Mouse (Mus musculus): ENCODE results near the gene 4930503E14Rik. TPM values are rescaled to one million over a fixed set of nuclear protein-coding genes. Genes with fewer than 3 reads are reported as not detected.
"Not testable (repeated sequence)": the region's sequence is repeated elsewhere in the genome, so short reads cannot be mapped to it uniquely, and the experiment has no call there.

The 4930503E14Rik gene
- polyA plus RNA-seq (2016; fragmentation: Nextera tagmentation; extraction: Ambion mirVana), result not detected in 2 replicates

- not testable (repeated sequence) for H3K36me3 ChIP-seq; H3K27ac ChIP-seq (replicated peaks); H3K4me1 ChIP-seq; DNase-seq (ENCODE audit: low spot score); H3K9me3 ChIP-seq (replicated peaks); H3K4me3 ChIP-seq; H3K27me3 ChIP-seq (ENCODE audit: low read depth, poor library complexity, severe bottlenecking)
- 93% methylated on average over 3 of the region's 3 CpGs for WGBS
These were observed at the start of gene 4930503E14Rik for GRCm38 (mm10) chr14:44213154-44213553. TSS of gene 4930503E14Rik (minus strand) at chr14:44213254.

GRCm38 (mm10) chr14:44248039-44248438 lies 35.0 kb upstream of the 4930503E14Rik start:
- no peaks in the 10 kb centered on the region for H3K36me3 ChIP-seq
- DNase-seq (ENCODE audit: low spot score), result no peak
- H3K4me3 ChIP-seq, result no peak overlapping the region
- H3K4me1 ChIP-seq, result no peaks in the 10 kb centered on the region
- no peak overlapping the region for H3K27ac ChIP-seq (replicated peaks)
- H3K9me3 ChIP-seq (replicated peaks), result peaks cover 23% of the 10 kb centered on the region; the same call in 1 of the 2 replicates
- no peaks in the 10 kb centered on the region for H3K27me3 ChIP-seq (ENCODE audit: low read depth, poor library complexity, severe bottlenecking)
- WGBS, result 91% methylated on average over 16 of the region's 16 CpGs

GRCm38 (mm10) chr14:44197361-44197760 lies 15.7 kb downstream of the 4930503E14Rik start, which contains the start of gene Gm8212:
TSS of gene Gm8212 (plus strand) at chr14:44197661.
- WGBS, result 85% methylated on average over 2 of the region's 3 CpGs
- not testable (repeated sequence) for DNase-seq (ENCODE audit: low spot score); H3K9me3 ChIP-seq (replicated peaks); H3K27me3 ChIP-seq (ENCODE audit: low read depth, poor library complexity, severe bottlenecking); H3K4me1 ChIP-seq; H3K27ac ChIP-seq (replicated peaks); H3K36me3 ChIP-seq; H3K4me3 ChIP-seq

- H3K36me3 ChIP-seq; H3K27ac ChIP-seq (replicated peaks); H3K4me3 ChIP-seq; H3K27me3 ChIP-seq (ENCODE audit: low read depth, poor library complexity, severe bottlenecking); H3K4me1 ChIP-seq; DNase-seq (ENCODE audit: low spot score); H3K9me3 ChIP-seq (replicated peaks): not testable (repeated sequence)
- 85% methylated on average over 4 of the region's 4 CpGs for WGBS
These were observed 89.5 kb downstream of the 4930503E14Rik start, which contains the start of gene Gm3327 for GRCm38 (mm10) chr14:44123551-44123950. TSS of gene Gm3327 (plus strand) at chr14:44123851.

Other genes starting within 250 kb of the 4930503E14Rik start
- not detected in 2 replicates for gene Ang6, start 211.0 kb downstream of the 4930503E14Rik start, polyA plus RNA-seq (2016; fragmentation: Nextera tagmentation; extraction: Ambion mirVana)
- gene Ear2, start 110.6 kb downstream of the 4930503E14Rik start, polyA plus RNA-seq (2016; fragmentation: Nextera tagmentation; extraction: Ambion mirVana), result not detected in 2 replicates
- gene Gm3327, start 89.4 kb downstream of the 4930503E14Rik start, polyA plus RNA-seq (2016; fragmentation: Nextera tagmentation; extraction: Ambion mirVana), result not detected in 2 replicates
- not detected in 2 replicates for gene Gm8212, start 15.6 kb downstream of the 4930503E14Rik start, polyA plus RNA-seq (2016; fragmentation: Nextera tagmentation; extraction: Ambion mirVana)
- gene Gm8220, start 72.3 kb upstream of the 4930503E14Rik start, polyA plus RNA-seq (2016; fragmentation: Nextera tagmentation; extraction: Ambion mirVana), result not detected in 2 replicates
- gene Gm5930, start 125.3 kb upstream of the 4930503E14Rik start, polyA plus RNA-seq (2016; fragmentation: Nextera tagmentation; extraction: Ambion mirVana), result not detected in 2 replicates
- not detected in 2 replicates for gene Gm8229, start 152.1 kb upstream of the 4930503E14Rik start, polyA plus RNA-seq (2016; fragmentation: Nextera tagmentation; extraction: Ambion mirVana)
- gene Gm3371, start 197.4 kb upstream of the 4930503E14Rik start, polyA plus RNA-seq (2016; fragmentation: Nextera tagmentation; extraction: Ambion mirVana), result not detected in 2 replicates
- gene Gm8232, start 220.4 kb upstream of the 4930503E14Rik start, polyA plus RNA-seq (2016; fragmentation: Nextera tagmentation; extraction: Ambion mirVana), result not detected in 2 replicates

Measured in midbrain, embryonic 10.5 days (tissue).